Mouse (Mus musculus) CH12.LX (cell line): ENCODE results near the gene Ly6c2. TPM values are rescaled to one million over a fixed set of nuclear protein-coding genes. Genes with fewer than 3 reads are reported as not detected.
"Not testable (repeated sequence)": the region's sequence is repeated elsewhere in the genome, so short reads cannot be mapped to it uniquely, and the experiment has no call there.

Experiments used
- DNase-seq: peaks from one replicate; pipeline ENCODE4 v3.0.0-alpha.2; 2013; ENCODE audit errors: extremely low read depth
- H3K27ac ChIP-seq: 2 replicates; pipeline ENCODE4 v1.5.1; 2012; ENCODE audit warnings: low read depth, mild to moderate bottlenecking, control low read depth, moderate library complexity; ENCODE audit not compliant: insufficient read depth
- H3K27me3 ChIP-seq: replicated peaks from 2 replicates; pipeline ENCODE3; 2012; ENCODE audit warnings: inconsistent platforms
- H3K36me3 ChIP-seq, 2 experiments: replicated peaks in 1 of 2; 2 replicates each; pipeline versions ENCODE3 to v1.6.1; 2012; ENCODE audit warnings: inconsistent platforms in 1 of 2, low read length in 1 of 2, mild to moderate bottlenecking in 1 of 2, mixed read lengths in 1 of 2, moderate library complexity in 1 of 2; ENCODE audit not compliant: control insufficient read depth in 1 of 2, insufficient read depth in 1 of 2
- H3K4me1 ChIP-seq, 2 experiments: 2 replicates each; pipeline ENCODE4 v1.6.1; 2012; ENCODE audit warnings: inconsistent platforms in 1 of 2, moderate library complexity in 1 of 2; ENCODE audit not compliant: insufficient read depth in 2 of 2, control insufficient read depth in 1 of 2
- H3K4me2 ChIP-seq: 2 replicates; pipeline ENCODE4 v1.6.1; 2012; ENCODE audit warnings: low read depth, mild to moderate bottlenecking, control low read depth; ENCODE audit not compliant: poor library complexity, insufficient read depth, severe bottlenecking
- H3K4me3 ChIP-seq, 3 experiments: fragments of 150-350 bp in 1 of 3; sonication (generic) in 1 of 3; replicated peaks in 1 of 3; 2 replicates each; pipeline versions ENCODE3 to v1.5.1; 2011 to 2012; ENCODE audit warnings: low read depth in 2 of 3, low read length in 2 of 3, mild to moderate bottlenecking in 2 of 3, moderate library complexity in 2 of 3, control low read depth in 1 of 3, improper control_type of control experiment in 1 of 3, inconsistent platforms in 1 of 3, mixed read lengths in 1 of 3; ENCODE audit not compliant: poor library complexity in 1 of 3
- H3K79me2 ChIP-seq: replicated peaks from 2 replicates; pipeline ENCODE4 v1.6.1; 2012; ENCODE audit warnings: mild to moderate bottlenecking, moderate library complexity; ENCODE audit not compliant: control insufficient read depth, poor library complexity, insufficient read depth, severe bottlenecking; ENCODE audit errors: extremely low read depth
- H3K9ac ChIP-seq: 2 replicates; pipeline ENCODE4 v1.6.1; 2012; ENCODE audit warnings: low read depth, mild to moderate bottlenecking, control low read depth, moderate library complexity; ENCODE audit not compliant: insufficient read depth
- H3K9me3 ChIP-seq: replicated peaks from 2 replicates; pipeline ENCODE3; 2012; ENCODE audit warnings: low read length, inconsistent platforms, mixed read lengths
- BHLHE40 ChIP-seq: IDR thresholded peaks from 2 replicates; pipeline ENCODE4 v1.6.1; 2011; ENCODE audit warnings: mild to moderate bottlenecking, low read depth, low read length, improper control_type of control experiment
- CHD2 ChIP-seq: IDR thresholded peaks from 2 replicates; pipeline ENCODE4 v1.6.1; 2011; ENCODE audit warnings: low read length, improper control_type of control experiment
- CTCF ChIP-seq, 2 experiments: IDR thresholded peaks in 1 of 2; conservative IDR thresholded peaks in 1 of 2; 2 replicates each; pipeline ENCODE4 v1.5.1; 2011 to 2012; ENCODE audit warnings: low read depth in 2 of 2, low read length in 2 of 2, improper control_type of control experiment in 1 of 2, inconsistent platforms in 1 of 2, mild to moderate bottlenecking in 1 of 2, moderate library complexity in 1 of 2
- ETS1 ChIP-seq: conservative IDR thresholded peaks from 2 replicates; pipeline ENCODE4 v1.6.1; 2012; ENCODE audit warnings: low read depth, mild to moderate bottlenecking, inconsistent platforms, low read length, improper control_type of control experiment, moderate library complexity
- GABPA ChIP-seq: IDR thresholded peaks from 2 replicates; pipeline ENCODE4 v1.6.1; 2012; ENCODE audit warnings: low read depth, low read length, improper control_type of control experiment, inconsistent platforms; ENCODE audit not compliant: insufficient replicate concordance
- MAX ChIP-seq: IDR thresholded peaks from 2 replicates; pipeline ENCODE4 v1.6.1; 2011; ENCODE audit warnings: low read length, improper control_type of control experiment
- MXI1 ChIP-seq: IDR thresholded peaks from 2 replicates; pipeline ENCODE4 v1.6.1; 2011; ENCODE audit warnings: mild to moderate bottlenecking, low read depth, low read length, improper control_type of control experiment
- MYC ChIP-seq: IDR thresholded peaks from 2 replicates; pipeline ENCODE4 v1.6.1; 2011; ENCODE audit warnings: low read depth, mild to moderate bottlenecking, improper control_type of control experiment, low read length
- RAD21 ChIP-seq: IDR thresholded peaks from 2 replicates; pipeline ENCODE4 v1.6.1; 2011; ENCODE audit warnings: low read depth, mild to moderate bottlenecking, low read length, improper control_type of control experiment, moderate library complexity
- SMC3 ChIP-seq: IDR thresholded peaks from 2 replicates; pipeline ENCODE4 v1.6.1; 2011; ENCODE audit warnings: low read depth, low read length, improper control_type of control experiment
- TCF12 ChIP-seq: IDR thresholded peaks from 2 replicates; pipeline ENCODE4 v1.6.1; 2014; ENCODE audit warnings: low read depth, mild to moderate bottlenecking, inconsistent platforms, low read length, improper control_type of control experiment
- UBTF ChIP-seq: IDR thresholded peaks from 2 replicates; pipeline ENCODE4 v1.6.1; 2012; ENCODE audit warnings: low read depth, mild to moderate bottlenecking, inconsistent platforms, low read length, improper control_type of control experiment, moderate library complexity
- USF1 ChIP-seq: IDR thresholded peaks from 2 replicates; pipeline ENCODE4 v1.6.1; 2014; ENCODE audit warnings: low read depth, mild to moderate bottlenecking, inconsistent platforms, low read length, improper control_type of control experiment
- USF2 ChIP-seq: conservative IDR thresholded peaks from 2 replicates; pipeline ENCODE4 v1.6.1; 2011; ENCODE audit warnings: low read depth, low read length, improper control_type of control experiment
- ZNF384 ChIP-seq: IDR thresholded peaks from 2 replicates; pipeline ENCODE4 v1.6.1; 2012; ENCODE audit warnings: low read depth, low read length, improper control_type of control experiment, inconsistent platforms
- dilution Hi-C: fragments of 300-500 bp; cut with MboI; formaldehyde crosslinking; loops from 2 replicates; pipeline ENCODE4 v1.14.3; 2020; ENCODE audit warnings: low sequenced_read_pairs; ENCODE audit not compliant: extremely low pct_unique_long_range_greater_than_20kb, extremely low pct_ligation_motif_present
- in situ Hi-C: fragments of 300-500 bp; cut with MboI; formaldehyde crosslinking; loops from 3 replicates; pipeline ENCODE4 v1.14.3; 2019; ENCODE audit warnings: low sequenced_read_pairs, low pct_ligation_motif_present, low pct_unique_long_range_greater_than_20kb, mixed read lengths
- polyA plus RNA-seq: library from polyadenylated mRNA; unstranded; fragments of >175 nt; gene quantifications from 2 replicates; pipeline ENCODE4 v1.2.1, GENCODE M21; 2012; ENCODE audit warnings: low read depth; ENCODE audit not compliant: insufficient read length
- total RNA-seq, 2 experiments: library from RNA; depleted of rRNA; stranded (reverse); fragments of 300-350 nt in 1 of 2; fragments of >200 nt in 1 of 2; gene quantifications; 2 replicates each; pipeline ENCODE4 v1.2.3; 2012 to 2014

The Ly6c2 gene
- total and polyA plus RNA-seq, 3 experiments, result 0.42 to 0.87 (median 0.72) TPM

GRCm38 (mm10) chr15:75120066-75120465 is 8.3 kb upstream of the Ly6c2 start:
- Histone ChIP-seq H3K4me1 (peaks cover 0 to 21% of the 10 kb centered on the region in 2 experiments; a peak in 2 of 4 replicates), H3K4me3 (no peak overlapping the region), H3K9ac (no peak overlapping the region), H3K27me3 (no peaks in the 10 kb centered on the region), H3K9me3 (no peaks in the 10 kb centered on the region), H3K27ac (no peak overlapping the region), H3K79me2 (no peaks in the 10 kb centered on the region), H3K36me3 (no peaks in the 10 kb centered on the region), H3K4me2 (no peak overlapping the region)
- peak; percentile 32; the same call in 1 of the 2 replicates for TF ChIP-seq USF1
- peak; percentile 75 for TF ChIP-seq MAX
- no peak for TF ChIP-seq CHD2
- no peak for TF ChIP-seq TCF12
- peak; percentile 90 for TF ChIP-seq MYC
- no peak for TF ChIP-seq GABPA
- no peak for TF ChIP-seq ETS1
- no peak for TF ChIP-seq UBTF
- no peak for TF ChIP-seq ZNF384
- TF ChIP-seq CTCF (conservative IDR thresholded peaks at IDR 0.05 in 1 of 2, IDR thresholded peaks at IDR 0.05 in 1 of 2; ENCODE audit: low read depth in 2 of 2, low read length in 2 of 2), result peak; percentile 80 to 91
- TF ChIP-seq SMC3, result peak; percentile 57
- 0 out of 2 replicates have a peak, but pooled peaks have one; percentile 35 for TF ChIP-seq BHLHE40
- no peak for TF ChIP-seq MXI1
- peak; percentile 56 for TF ChIP-seq RAD21
- TF ChIP-seq USF2, result no peak
- peak; percentile 60 for DNase-seq
- dilution Hi-C loops (no loop called here), in situ Hi-C loops (no loop called here)

- peak; percentile 63 to 68 for TF ChIP-seq CTCF (conservative IDR thresholded peaks at IDR 0.05 in 1 of 2, IDR thresholded peaks at IDR 0.05 in 1 of 2; ENCODE audit: low read depth in 2 of 2, low read length in 2 of 2)
- dilution Hi-C loops, in situ Hi-C loops, H3K4me2 ChIP-seq, H3K79me2 ChIP-seq, H3K27me3 ChIP-seq, H3K27ac ChIP-seq, H3K4me3 ChIP-seq, H3K9ac ChIP-seq, H3K9me3 ChIP-seq, H3K36me3 ChIP-seq: not testable (repeated sequence)
- peaks cover 0 to 21% of the 10 kb centered on the region in 2 experiments; a peak in 2 of 4 replicates for H3K4me1 ChIP-seq
- peak; percentile 77 for DNase-seq
Measured at GRCm38 (mm10) chr15:75118742-75119141, 7.0 kb upstream of the Ly6c2 start.

- H3K36me3 ChIP-seq, H3K9ac ChIP-seq, H3K4me3 ChIP-seq, H3K79me2 ChIP-seq, DNase-seq, H3K9me3 ChIP-seq, H3K27me3 ChIP-seq, H3K27ac ChIP-seq, in situ Hi-C loops, dilution Hi-C loops, H3K4me2 ChIP-seq: not testable (repeated sequence)
- peaks cover 0 to 21% of the 10 kb centered on the region in 2 experiments; a peak in 2 of 4 replicates for H3K4me1 ChIP-seq
Measured at GRCm38 (mm10) chr15:75117481-75117880, 5.7 kb upstream of the Ly6c2 start.
